Mouse (Mus musculus) G1E-ER4 (cell line): ENCODE results near the gene Sbno2. TPM values are rescaled to one million over a fixed set of nuclear protein-coding genes. Genes with fewer than 3 reads are reported as not detected.

Source experiments
- GATA1 ChIP-seq: IDR thresholded peaks from one replicate; pipeline ENCODE4 v1.8.0; 2012; ENCODE audit warnings: low read length, inconsistent platforms
- polyA plus RNA-seq: library from polyadenylated mRNA; stranded (reverse); fragments of >175 nt; gene quantifications from 2 replicates; pipeline ENCODE4 v1.2.3, GENCODE M21; 2012

The Sbno2 gene
- polyA plus RNA-seq, 1 experiment = 41.5 TPM

DNA sequence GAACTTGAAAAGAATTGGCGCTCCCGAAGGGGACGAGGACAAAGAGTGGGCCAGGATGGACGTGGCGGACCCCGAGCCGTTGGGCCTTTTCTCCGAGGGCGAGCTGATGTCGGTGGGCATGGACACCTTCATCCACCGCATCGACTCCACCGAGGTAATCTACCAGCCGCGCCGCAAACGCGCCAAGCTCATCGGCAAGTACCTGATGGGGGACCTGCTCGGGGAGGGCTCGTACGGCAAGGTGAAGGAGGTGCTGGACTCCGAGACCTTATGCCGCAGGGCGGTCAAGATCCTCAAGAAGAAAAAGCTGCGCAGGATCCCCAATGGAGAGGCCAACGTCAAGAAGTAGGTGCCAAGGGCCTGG, 11.2 kb upstream of the Sbno2 start:
- no peak for TF ChIP-seq GATA1

DNA sequence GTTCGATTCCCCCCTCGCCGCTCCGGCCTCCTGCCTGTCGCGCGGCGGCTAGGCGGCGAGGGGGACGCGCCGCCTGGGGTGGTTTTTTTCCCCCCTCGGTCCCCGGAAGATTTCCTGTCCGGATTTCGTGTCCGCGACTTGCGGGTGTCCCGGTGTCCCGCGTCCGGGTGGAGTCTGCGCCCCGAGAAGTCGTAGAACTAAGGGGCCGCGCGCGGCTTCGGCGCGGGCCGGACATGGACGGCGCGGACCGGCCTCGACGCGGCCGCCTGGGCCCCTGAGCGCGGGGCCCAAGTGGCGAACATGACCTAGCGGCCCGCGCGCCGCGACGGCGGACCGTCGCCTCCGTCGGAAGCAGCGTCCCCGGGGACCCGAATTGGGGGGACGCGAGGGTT, 10.6 kb upstream of the Sbno2 start:
- no peak for TF ChIP-seq GATA1

DNA sequence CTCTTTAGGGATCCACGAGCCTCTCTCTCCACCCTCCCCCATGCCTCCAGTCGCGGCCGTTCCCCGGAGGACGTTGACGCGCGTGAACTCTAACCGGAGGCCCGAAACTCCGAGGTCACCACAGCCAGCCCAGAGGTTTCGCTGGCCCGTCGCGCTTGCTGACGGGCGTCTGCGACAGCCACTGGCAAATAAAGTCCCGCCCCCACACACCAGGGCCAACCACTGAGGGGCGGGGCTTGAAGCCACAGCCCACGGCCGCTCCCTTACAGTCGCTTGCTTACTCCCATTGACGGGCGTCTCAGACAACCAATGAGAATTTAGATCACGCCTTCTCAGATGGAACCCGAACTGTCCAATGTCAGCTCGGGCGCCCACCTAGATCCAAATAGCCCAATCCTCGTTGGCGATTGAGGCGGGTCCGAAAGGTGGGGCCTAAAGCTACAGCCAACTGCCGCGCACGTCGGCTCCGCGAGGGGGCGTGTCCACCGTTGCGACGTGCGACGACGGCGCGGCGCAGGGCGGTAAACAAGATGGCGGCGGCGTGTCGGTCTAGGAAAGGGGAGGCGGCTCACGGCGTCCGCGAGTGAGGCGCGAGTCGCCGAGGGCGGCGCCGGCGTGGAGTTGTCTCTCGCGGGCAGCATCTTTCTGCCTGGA, 10.0 kb upstream of the Sbno2 start, which contains the start of gene Stk11:
Gene Stk11, plus strand, starts transcription at position 514 of the 654 bp plus-strand sequence.
- TF ChIP-seq GATA1 = no peak

DNA sequence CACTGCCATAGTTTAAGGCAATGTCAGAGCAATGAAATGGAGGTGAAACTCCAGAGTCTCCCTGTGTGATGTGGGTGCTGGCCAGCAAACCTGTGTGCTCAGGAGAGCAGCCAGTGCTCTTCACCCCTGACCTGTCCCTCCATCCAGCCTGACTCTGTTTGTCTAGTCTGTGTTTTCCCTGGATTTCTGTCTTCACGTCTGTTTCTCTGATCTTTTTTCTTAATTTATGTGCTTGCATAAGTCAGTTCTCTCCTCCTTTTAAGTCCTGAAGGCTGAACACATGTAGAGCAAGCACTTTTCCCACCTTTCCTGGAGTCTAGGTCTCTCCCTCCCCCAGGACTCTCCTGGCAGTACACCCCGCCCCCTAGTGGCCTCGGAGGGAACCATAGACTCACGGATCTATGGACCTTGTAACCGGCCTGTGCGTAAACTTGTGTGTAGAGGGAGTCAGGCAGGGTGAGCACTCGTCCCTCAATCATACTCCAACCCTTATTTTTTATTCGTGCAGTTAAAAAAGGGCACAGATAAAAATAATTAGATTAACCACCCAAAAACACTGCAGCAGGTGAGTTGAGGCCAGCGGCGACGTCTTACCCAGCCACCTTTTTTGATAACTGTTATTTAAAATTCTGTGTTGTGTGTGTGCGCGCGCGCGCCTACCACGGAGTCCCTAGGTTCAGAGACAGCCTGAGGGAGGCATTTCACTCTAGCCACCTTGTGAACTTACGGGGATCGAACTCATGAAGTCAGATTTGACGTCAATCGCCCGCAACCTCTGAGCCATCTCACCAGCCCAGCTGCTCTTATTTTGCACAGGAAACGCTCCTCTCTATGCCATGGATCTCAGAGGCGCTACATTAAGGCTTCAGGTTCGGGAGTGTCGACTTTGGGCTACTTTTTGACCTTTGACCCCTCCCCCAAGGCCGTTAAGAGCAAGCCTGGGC, 9.2 kb upstream of the Sbno2 start:
- no peak for TF ChIP-seq GATA1

DNA sequence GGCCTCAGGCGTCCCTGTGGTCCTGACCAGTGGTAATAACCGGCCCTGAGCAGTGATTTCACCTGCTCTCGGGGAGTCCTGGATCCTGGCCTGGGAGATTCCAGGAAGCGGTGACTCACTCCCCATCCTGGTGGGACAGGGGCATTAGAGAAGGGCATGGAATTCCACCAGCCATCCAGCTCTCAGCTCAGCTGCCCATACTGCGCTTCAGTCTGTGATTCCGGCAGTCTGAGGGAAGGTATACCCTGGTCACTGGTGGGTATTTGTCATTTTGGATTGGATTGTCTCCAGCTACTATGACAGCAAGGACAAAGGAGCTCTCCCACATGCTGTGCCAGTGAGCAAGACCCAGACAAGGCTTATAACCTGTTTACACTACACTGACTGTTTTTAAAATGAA, 2.3 kb upstream of the Sbno2 start:
- no peak for TF ChIP-seq GATA1

DNA sequence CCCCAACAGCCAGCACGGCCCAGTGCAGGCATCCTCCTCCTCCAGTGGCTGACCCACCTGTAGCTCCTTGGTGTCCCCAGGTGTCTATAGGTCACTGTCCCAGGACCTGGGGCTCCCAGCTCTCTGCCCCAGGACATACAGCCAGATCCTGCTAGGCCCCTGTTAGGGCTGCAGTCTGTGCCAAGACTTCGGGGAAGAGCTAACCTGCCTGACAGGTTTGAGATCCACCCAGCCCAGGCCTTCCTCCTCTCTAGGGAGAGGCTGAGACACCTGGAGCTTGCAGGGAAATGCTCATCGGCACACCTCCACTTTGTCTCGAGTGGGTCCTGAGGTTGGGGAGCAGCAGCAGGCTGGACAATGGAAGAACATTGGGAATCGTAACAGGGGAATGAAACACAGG, 555 bp upstream of the Sbno2 start:
- no peak for TF ChIP-seq GATA1

DNA sequence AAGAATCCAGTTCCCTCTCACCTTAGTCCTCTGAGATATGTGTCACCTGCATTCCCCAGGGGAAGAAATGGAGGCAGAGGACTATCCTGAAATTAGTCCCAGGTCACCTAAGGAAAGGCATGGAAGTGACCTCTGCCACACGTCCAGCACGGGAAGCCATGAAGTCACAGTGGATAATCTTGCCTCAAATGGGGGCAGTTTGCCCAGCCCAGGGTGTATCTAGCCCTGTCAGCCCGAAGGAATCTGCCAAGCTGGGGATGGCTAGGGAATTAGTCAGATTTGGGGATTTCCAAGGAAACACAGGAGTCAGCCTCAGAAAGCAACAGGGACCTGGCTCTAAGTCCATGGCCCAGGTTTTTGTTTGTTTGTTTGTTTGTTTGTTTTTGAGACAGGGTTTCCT, 1.2 kb downstream of the Sbno2 start:
- no peak for TF ChIP-seq GATA1

DNA sequence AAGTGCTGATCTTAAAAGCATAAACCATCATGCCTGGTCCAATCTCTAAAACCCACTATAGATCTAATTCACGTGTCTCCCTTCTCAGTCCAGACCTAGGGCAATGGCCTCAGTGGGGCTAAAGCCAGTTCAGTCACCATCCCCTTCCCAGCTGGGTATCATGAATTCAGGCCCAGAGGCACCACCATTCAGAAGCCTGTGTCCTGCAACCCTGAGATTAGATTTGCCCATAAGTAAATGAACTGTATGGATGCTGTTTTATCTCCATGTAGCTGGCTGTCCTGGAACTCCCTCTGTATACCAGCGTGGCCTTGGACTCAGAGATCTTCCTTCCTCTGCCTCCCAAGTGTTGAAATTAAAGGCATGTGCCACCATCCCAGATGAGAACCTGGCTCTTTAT, 2.3 kb downstream of the Sbno2 start:
- no peak for TF ChIP-seq GATA1

DNA sequence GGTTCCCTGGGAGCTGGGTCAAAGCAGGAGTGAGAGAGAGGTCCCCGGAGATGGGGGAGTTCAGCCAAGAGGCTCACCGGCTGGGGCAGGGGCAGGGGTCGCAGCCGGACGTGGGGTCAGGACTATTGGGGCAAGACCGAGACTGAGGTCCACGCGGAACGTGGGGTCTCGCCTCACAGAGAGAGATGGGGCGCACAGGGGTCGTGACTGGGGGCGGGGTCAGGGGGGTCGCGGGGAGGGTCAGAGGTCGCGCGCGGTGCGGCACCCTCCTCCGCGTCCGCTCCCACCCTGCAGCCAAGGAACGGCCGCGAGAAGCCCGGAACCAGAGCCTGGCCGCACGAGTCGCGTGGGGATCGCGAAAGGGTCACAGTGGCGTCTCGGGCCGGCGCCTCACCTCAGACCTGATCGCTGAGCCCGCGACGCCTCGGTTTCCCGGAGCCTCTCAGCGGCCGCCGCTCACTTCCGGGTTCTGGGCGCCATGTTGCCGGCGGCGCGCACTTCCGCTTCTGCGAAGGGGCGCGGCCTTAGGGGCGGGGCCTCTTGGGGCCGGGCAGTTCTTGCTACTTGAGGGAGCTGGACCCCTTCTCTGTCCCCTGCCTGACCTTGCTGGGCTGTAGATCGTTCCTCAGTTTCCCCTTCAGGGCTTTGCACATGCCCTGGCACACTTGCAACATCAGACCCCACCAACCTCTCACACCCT, 3.0 kb downstream of the Sbno2 start:
- no peak for TF ChIP-seq GATA1

DNA sequence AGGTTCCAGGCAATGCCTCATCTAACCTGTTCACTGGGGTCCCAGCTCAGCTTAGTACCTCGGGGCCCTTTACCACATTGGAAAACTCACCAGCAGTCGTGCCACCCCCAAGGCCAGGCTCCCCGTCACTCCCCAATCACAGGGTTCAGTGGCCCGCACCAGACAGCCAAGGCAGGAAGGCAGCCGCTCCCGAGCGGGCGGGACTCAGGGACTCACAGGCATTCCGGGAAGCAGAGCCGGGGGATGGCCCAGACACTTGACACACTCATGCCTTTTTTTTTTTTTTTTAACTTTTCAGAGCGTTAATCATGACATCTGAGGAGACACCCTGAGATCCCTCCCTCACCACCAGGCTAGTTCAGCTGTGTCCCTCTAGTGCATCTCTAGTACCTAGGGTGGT, 4.4 kb downstream of the Sbno2 start:
- TF ChIP-seq GATA1 = no peak

DNA sequence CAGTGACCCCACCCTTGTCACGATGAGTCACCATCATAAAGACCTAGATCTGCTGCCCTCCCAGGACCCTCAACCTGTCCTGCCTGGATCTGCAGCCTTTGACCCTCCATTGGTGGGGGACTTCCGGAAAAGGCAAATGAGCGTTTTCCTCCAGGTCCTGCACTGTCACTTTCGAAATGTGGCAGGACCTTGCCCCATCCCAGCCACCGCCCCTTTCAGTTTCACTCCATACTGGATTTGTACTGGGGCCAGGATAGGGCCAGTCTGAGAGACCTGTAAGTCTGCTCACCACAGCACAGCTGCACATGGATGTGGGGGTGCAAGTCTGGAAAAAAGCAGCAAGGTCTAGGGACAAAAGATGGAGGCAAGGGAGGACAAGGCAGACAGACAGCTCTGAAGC, 6.7 kb downstream of the Sbno2 start:
- TF ChIP-seq GATA1 = no peak

DNA sequence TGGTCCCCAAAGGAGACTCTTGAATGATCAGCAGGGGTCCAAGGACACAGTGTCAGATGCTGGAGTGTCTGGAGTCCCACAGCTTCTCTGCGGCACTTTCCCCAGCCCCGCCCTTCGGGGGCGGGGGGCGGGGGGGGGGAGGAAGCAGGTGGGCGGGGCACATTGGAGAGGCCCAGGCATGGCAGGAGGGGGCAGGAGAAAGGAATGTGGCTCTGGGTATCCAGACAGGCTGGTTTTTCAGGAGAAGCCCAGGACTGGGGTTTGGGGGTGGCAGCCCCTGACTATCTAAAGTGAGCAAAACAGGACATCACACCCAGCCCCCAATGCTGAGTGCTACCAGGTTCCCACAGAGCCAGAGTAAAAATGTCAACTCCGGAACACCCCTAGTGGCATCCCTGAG, 8.1 kb downstream of the Sbno2 start:
- TF ChIP-seq GATA1 = no peak

DNA sequence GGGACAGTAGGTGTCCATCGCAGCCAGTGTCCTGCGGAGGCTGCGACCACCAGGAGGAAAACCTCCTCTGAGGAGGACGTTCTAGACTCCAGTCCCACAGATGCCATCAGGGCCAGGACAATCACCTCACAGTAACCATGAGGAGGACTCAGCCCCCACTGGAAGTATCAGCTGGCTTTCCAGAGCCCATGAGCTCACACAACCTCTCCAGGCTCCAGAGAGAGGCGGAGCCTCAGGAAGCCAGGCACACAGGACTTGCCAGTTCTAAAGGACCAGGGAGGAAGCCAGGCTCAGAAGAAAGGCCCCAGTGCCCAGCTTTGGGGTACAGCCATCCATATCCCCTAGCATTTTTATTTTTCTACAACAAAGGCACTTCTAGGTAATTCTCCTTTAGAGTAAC, 9.8 kb downstream of the Sbno2 start:
- no peak for TF ChIP-seq GATA1

DNA sequence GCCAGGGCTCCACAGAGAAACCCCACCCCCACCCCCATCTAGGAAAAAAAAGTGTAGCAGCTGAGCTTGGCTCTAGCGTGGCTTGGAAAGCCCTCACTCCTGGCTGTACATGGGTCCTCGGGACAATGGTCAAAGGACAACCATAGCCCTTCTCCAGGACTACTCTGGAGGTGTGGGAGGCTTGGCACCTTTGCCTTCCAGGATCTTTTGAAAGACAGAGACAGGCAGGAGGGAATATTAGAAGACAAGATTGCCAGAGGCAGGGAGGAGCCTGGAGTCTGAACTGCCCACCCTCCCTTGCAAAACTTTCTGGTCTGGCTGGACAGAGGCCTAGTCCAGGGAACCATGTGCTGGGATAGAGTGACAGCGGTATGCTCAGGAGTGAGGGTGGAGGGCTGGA, 10.7 kb downstream of the Sbno2 start:
- TF ChIP-seq GATA1 = no peak

DNA sequence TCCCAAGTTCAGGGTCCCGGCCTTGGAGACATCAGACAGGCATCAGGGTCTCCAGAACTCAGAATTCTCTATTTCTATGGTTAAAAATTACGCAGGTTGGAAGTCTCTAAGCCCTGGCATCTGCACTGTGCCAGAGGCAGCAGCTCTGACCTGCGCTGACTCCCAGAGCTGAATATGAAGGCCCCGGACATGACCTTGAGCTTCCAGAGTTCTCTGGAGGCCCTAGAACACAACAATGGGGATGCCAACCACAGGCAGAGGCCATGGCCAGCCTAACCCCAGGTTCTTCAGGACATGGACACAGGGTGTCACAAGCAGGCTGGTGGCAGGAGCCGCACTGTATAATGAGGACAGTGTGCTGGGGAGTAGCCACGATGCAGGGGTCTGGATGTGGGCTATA, 11.3 kb downstream of the Sbno2 start:
- no peak for TF ChIP-seq GATA1

DNA sequence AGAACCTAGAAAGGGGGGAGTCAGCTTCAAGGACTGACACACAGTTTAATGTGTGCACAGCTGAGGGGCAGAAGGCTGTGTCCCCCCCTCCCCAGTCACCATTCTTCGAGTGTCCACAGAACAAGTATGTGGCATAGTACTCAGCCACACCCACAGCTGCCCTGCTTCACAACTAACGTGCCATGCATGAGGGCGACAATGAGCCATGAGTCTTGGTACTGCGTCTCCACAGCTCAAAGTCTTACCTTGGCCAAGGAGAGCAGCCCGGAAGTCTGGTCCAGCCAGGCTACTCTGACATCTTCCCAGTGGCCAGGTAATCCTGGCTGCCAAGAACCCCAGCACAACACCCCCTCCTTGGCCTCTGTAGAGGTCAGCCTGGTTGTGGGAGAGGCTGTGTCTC, 12.7 kb downstream of the Sbno2 start:
- no peak for TF ChIP-seq GATA1
